Mouse (Mus musculus): ENCODE results near the gene Mlst8. TPM values are rescaled to one million over a fixed set of nuclear protein-coding genes. Genes with fewer than 3 reads are reported as not detected.

Mlst8 gene
- polyA plus RNA-seq, 2 experiments: 9.6 to 13.5 TPM

DNA sequence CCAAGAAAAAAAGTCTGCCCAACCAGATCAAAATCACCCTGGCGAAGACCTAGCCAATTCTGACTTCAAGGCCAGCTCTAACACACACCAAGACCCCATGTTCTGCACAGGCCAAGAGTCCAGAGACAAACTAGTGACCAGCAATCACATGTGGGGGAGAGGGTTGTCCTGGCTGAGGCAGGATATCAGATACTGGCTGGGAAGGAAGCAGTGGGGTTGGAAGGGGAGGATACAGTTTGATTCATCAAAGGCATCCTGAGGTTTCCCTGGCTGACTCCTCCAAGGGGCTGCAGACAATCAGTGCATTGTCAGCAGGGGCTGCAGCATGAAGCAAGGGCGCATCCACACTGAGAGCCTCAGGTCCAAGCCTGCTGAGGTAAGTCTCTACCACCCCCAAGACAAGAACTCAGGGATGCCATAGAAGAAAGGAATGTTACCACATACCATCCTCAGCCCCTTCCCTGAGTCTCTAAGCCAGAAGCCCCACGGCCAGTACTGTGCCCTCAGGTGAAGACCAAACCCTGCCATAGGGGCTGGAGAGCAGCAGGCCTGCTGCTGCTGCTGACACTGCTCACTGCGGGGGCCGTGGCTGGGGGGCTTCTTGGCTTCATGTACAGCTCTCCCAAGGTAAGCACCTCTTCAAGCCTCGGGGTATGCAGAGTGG, 5.1 kb downstream of the Mlst8 start, which contains the start of gene Bricd5:
TSS of gene Bricd5 (plus strand) at position 273 of the 664 bp plus-strand sequence.
- no peaks in the 10 kb centered on the region for H3K9me3 ChIP-seq (ENCODE audit: control insufficient read depth, low read length)
- peak within 1 kb of the TSS; percentile 11; the same call in 1 of the 2 replicates for H3K27ac ChIP-seq

DNA sequence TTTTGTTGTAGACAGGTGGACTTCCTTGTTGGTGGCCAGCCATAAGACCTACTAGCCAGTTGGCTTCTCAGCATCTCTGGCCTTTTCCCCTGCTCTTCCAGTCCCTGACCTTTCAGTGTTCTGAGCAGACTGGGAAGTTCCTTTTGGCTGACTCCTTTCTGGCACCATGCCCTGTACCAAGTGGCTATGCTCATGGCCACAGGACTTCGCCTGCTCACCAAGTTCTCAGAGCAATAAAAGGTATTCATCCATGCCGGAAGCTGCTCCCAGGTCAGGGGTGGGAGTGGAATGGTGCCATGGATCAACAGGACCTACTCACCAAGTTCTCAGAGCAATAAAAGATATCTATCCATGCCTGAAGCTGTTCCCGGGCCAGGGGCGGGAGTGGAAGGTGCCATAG, 6.4 kb downstream of the Mlst8 start:
- no peaks in the 10 kb centered on the region for H3K9me3 ChIP-seq (ENCODE audit: control insufficient read depth, low read length)
- H3K36me3 ChIP-seq (replicated peaks; ENCODE audit: control insufficient read depth, insufficient read depth, low read depth): peaks cover 25% of the 10 kb centered on the region
- DNase-seq (ENCODE audit: low read depth in 3 of 3, low spot score in 3 of 3) (no peak), ATAC-seq (ENCODE audit: insufficient read depth) (no peak)
- H3K27ac ChIP-seq: peak overlapping the region; percentile 10; the same call in 1 of the 2 replicates
- 75% methylated on average over 4 of the region's 4 CpGs for WGBS (ENCODE audit: insufficient replicate concordance)
- H3K4me3 ChIP-seq (ENCODE audit: insufficient read depth in 1 of 2, low read depth in 2 of 2, low read length in 2 of 2): peak overlapping the region; percentile 84 to 93; a peak in 3 of 4 replicates
- peaks cover 10 to 13% of the 10 kb centered on the region in 2 experiments for H3K4me1 ChIP-seq (replicated peaks; ENCODE audit: control insufficient read depth in 2 of 2, insufficient read depth in 2 of 2, low read length in 1 of 2)
- no peaks in the 10 kb centered on the region for H3K27me3 ChIP-seq (ENCODE audit: control insufficient read depth, insufficient read depth, low read length)
- H3K9ac ChIP-seq (replicated peaks): peak overlapping the region; percentile 96
- peak overlapping the region; percentile 96 for H3K4me2 ChIP-seq (ENCODE audit: low read depth)
- TF ChIP-seq EP300 (IDR thresholded peaks at IDR 0.05; ENCODE audit: low read depth) (no peak), CTCF (IDR thresholded peaks at IDR 0.05; ENCODE audit: low read depth) (no peak)

More for the DNA sequence above, 5.1 kb downstream of the Mlst8 start, which contains the start of gene Bricd5:
- no peak for ATAC-seq (ENCODE audit: insufficient read depth)
- 73% methylated on average over 6 of the region's 6 CpGs for WGBS (ENCODE audit: insufficient replicate concordance)
- TF ChIP-seq CTCF (IDR thresholded peaks at IDR 0.05; ENCODE audit: low read depth): no peak
- TF ChIP-seq EP300 (IDR thresholded peaks at IDR 0.05; ENCODE audit: low read depth): no peak
- no peak within 1 kb of the TSS for H3K9ac ChIP-seq (replicated peaks)
- no peak for DNase-seq (ENCODE audit: low read depth in 3 of 3, low spot score in 3 of 3)
- peak within 1 kb of the TSS; percentile 96 for H3K4me2 ChIP-seq (ENCODE audit: low read depth)
- peak within 1 kb of the TSS; percentile 84 to 93; a peak in 3 of 4 replicates for H3K4me3 ChIP-seq (ENCODE audit: insufficient read depth in 1 of 2, low read depth in 2 of 2, low read length in 2 of 2)
- no peaks in the 10 kb centered on the region for H3K27me3 ChIP-seq (ENCODE audit: control insufficient read depth, insufficient read depth, low read length)
- peaks cover 25% of the 10 kb centered on the region for H3K36me3 ChIP-seq (replicated peaks; ENCODE audit: control insufficient read depth, insufficient read depth, low read depth)
- H3K4me1 ChIP-seq (replicated peaks; ENCODE audit: control insufficient read depth in 2 of 2, insufficient read depth in 2 of 2, low read length in 1 of 2): peaks cover 13 to 20% of the 10 kb centered on the region in 2 experiments

DNA sequence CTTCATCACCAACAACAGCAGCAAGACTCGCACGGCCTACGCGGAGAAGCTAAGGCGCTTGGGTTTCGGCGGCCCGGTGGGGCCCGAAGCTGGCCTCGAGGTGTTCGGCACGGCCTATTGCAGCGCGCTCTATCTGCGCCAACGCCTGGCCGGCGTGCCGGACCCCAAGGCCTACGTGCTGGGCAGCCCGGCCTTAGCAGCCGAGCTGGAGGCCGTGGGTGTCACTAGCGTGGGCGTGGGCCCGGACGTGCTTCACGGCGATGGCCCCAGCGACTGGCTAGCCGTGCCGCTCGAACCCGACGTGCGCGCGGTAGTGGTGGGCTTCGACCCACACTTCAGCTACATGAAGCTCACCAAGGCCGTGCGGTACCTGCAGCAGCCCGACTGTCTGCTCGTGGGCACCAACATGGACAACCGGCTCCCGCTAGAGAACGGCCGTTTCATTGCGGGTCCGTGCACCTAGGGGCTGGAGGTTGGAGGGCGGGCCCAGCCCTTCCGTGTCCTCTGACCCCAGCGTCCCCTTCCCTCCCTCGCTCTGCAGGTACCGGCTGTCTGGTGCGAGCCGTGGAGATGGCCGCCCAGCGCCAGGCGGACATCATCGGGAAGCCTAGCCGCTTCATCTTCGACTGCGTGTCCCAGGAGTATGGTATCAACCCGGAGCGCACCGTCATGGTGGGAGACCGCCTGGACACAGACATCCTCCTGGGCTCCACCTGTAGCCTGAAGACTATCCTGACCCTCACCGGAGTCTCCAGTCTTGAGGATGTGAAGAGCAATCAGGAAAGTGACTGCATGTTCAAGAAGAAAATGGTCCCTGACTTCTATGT, 8.0 kb downstream of the Mlst8 start:
- Histone ChIP-seq H3K4me2 (ENCODE audit: low read depth) (peak overlapping the region; percentile 96), H3K9ac (replicated peaks) (peak overlapping the region; percentile 96), H3K27me3 (ENCODE audit: control insufficient read depth, insufficient read depth, low read length) (no peaks in the 10 kb centered on the region), H3K4me3 (ENCODE audit: insufficient read depth in 1 of 2, low read depth in 2 of 2, low read length in 2 of 2) (peak overlapping the region; percentile 84 to 93), H3K4me1 (replicated peaks; ENCODE audit: control insufficient read depth in 2 of 2, insufficient read depth in 2 of 2, low read length in 1 of 2) (peaks cover 10 to 13% of the 10 kb centered on the region in 2 experiments), H3K9me3 (ENCODE audit: control insufficient read depth, low read length) (no peaks in the 10 kb centered on the region), H3K36me3 (replicated peaks; ENCODE audit: control insufficient read depth, insufficient read depth, low read depth) (peaks cover 12% of the 10 kb centered on the region), H3K27ac (peak overlapping the region; percentile 73)
- ATAC-seq (ENCODE audit: insufficient read depth) (peak; percentile 32), DNase-seq (ENCODE audit: low read depth in 3 of 3, low spot score in 3 of 3) (no peak)
- TF ChIP-seq EP300 (IDR thresholded peaks at IDR 0.05; ENCODE audit: low read depth) (no peak), CTCF (IDR thresholded peaks at IDR 0.05; ENCODE audit: low read depth) (no peak)
- WGBS (ENCODE audit: insufficient replicate concordance): under 1% methylated on average over 68 of the region's 68 CpGs

DNA sequence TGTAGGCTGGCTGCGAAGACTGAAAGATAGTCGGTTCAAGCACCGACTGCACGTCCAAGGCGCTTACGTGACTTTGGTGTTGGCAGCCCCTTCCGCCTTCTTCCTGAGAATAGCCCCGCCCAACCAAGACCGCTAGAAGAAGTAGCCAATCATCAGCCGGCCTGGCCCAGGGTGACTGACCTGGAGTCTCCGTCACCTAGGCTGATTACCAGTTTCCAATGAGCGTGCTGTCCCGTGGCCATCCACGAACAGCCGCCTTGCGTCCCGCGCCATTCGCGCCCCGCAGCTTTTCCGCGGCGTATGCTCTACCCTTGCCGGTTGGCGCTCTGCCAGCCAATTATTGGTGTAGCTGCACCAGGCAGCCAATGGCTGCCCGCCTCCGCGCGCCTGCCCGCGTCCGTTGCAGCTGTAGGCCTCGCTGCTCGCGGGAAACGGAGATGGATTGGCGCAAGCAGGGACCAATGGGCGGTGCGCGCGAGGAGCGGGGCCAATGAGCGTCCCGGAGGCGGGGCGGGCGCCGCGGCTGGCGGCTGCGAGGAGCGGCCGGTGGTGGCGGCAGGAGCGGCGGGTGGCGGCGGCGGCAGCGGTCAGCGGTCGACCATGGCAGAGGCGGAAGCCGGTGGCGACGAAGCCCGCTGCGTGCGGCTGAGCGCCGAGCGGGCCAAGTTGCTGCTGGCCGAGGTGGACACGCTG, 8.8 kb downstream of the Mlst8 start, which contains the start of the genes E4f1 and Pgp:
TSS of gene E4f1 (minus strand) at position 404 of the 693 bp plus-strand sequence.
TSS of gene Pgp (plus strand) at position 483 of the 693 bp plus-strand sequence.
- peak within 1 kb of the TSS; percentile 86 for H3K27ac ChIP-seq
- H3K36me3 ChIP-seq (replicated peaks; ENCODE audit: control insufficient read depth, insufficient read depth, low read depth): peaks cover 5% of the 10 kb centered on the region
- H3K9me3 ChIP-seq (ENCODE audit: control insufficient read depth, low read length): no peaks in the 10 kb centered on the region
- H3K4me2 ChIP-seq (ENCODE audit: low read depth): peak within 1 kb of the TSS; percentile 96
- H3K4me1 ChIP-seq (replicated peaks; ENCODE audit: control insufficient read depth in 2 of 2, insufficient read depth in 2 of 2, low read length in 1 of 2): peaks cover 10 to 13% of the 10 kb centered on the region in 2 experiments
- under 1% methylated on average over 75 of the region's 75 CpGs for WGBS (ENCODE audit: insufficient replicate concordance)
- DNase-seq (ENCODE audit: low read depth in 3 of 3, low spot score in 3 of 3) (peak; percentile 97 to 98 (median 98)), ATAC-seq (ENCODE audit: insufficient read depth) (peak; percentile 96)
- peak within 1 kb of the TSS; percentile 96 for H3K9ac ChIP-seq (replicated peaks)
- H3K27me3 ChIP-seq (ENCODE audit: control insufficient read depth, insufficient read depth, low read length): no peaks in the 10 kb centered on the region
- H3K4me3 ChIP-seq (ENCODE audit: insufficient read depth in 1 of 2, low read depth in 2 of 2, low read length in 2 of 2): peak within 1 kb of the TSS; percentile 93 to 94
- peak; percentile 19; the same call in 1 of the 2 replicates for TF ChIP-seq CTCF (IDR thresholded peaks at IDR 0.05; ENCODE audit: low read depth)
- no peak for TF ChIP-seq EP300 (IDR thresholded peaks at IDR 0.05; ENCODE audit: low read depth)

All from liver, embryonic 14.5 days (tissue).